Mouse (Mus musculus) cerebellum, adult 2 months (tissue): ENCODE data around the gene Synj2.

Source experiments
- CTCF ChIP-seq: fragments of 200-500 bp; IDR thresholded peaks from 2 replicates; pipeline ENCODE4 v1.5.1; 2011; ENCODE audit warnings: low read depth, mild to moderate bottlenecking, control low read depth, low read length, moderate library complexity, borderline replicate concordance; ENCODE audit not compliant: insufficient read depth
- POLR2A ChIP-seq: fragments of 200-500 bp; IDR thresholded peaks from 2 replicates; pipeline ENCODE4 v1.6.1; 2011; ENCODE audit warnings: low read length, control low read depth, borderline replicate concordance; ENCODE audit not compliant: insufficient read depth

DNA sequence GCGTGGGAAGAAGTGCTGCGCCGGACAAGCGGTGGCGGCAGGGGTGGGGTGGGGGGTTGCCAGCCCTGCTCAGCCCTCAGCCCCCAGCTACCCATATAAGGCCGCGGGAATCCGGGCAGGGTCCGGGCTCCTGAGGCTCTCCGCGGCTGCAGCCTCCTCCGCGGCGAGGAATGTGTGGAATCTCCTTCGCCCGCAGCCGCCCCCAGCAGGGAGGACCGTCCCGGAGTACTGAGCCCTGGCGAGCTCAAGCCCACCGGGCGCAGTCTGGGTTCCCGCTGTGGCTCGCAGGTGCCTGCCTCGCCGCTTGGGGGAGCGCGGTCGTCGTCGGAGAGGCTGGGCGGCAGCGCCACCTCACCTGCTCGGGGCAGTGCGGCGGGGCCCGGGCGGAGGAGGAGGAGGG, 288 bp upstream of the Synj2 start:
- TF ChIP-seq CTCF (peak; percentile 65), POLR2A (no peak)
